Mouse (Mus musculus) frontal cortex, postnatal 36 days (tissue): ENCODE measurements around the gene Eps15l1.

Source experiments
- DNase-seq, 2 experiments: peaks; one replicate each; pipeline ENCODE4 v3.0.0; 2022; ENCODE audit warnings: low spot score in 2 of 2

Eps15l1 gene

DNA sequence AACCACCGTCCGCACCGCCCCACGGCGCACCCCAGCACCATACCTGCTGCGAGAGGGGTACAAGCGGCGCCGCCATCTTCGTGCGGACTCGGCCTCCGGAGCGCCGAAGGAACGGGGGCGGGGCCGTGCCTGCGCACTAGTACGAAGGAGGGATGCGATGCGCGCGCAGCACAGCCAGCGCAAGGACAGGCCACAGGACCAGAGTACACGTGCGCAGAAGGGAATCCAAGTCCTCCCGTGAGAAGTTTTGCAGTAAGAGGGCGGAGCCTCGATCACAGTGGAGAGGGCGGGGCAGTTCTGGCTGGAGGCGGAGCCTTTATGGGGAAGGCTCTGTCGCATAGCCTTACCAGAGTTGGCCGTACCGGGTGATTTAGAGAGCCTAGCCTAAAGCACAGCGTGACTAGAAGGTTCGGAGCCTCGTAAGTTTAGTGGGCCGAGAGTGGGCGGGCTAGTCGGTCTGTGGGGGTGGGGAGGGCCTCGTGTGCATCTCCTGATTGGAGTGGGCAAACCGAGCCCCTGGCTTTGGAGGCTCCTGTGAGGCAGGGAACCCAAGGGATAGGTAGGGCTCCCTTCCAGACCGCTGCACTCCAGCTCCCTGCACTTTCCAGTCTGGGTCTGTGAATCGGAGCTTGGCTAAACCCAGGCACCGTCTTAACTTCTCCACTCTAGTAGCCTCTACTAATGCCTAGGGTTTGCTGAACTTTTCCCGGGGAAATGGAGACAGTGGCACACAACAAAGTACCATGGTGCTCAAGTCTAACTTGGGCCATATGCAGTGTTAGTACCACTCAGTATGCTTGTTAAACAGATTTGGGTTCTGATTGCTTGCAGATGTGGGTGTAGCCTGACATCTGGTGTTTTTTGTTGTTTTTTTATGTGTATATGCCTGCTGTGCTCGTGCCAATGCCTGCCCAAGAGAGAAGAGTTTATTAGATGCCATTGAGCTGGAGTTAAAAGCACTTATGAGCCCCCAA is at the start of gene Eps15l1:
Eps15l1 (minus strand) TSS at position 99 of the 974 bp plus-strand sequence.
- DNase-seq, result peak; percentile 98 to 99

GRCm38 (mm10) chr8:72470684-72471083 is 49.4 kb upstream of the Eps15l1 start:
- DNase-seq, result no peak

DNA sequence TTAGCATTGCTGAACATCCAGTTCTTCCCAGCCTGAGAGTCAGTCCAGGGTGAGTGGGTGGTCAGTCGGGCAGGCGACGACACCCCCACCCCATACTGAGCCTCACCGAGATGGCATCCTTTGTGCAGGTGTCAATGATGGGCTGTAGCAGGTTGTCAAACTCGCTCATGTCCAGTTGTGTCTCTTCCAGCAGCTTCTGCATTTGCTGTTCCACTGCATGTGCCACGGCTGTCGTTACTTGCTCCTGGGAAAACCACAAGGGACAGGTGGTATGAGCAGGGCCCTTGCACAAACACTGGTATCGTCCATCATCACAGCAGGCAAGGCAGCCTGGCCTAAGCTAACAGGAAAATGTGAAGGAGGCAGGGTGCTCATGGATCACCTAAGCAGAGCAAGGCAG is 48.7 kb upstream of the Eps15l1 start:
- no peak for DNase-seq

DNA sequence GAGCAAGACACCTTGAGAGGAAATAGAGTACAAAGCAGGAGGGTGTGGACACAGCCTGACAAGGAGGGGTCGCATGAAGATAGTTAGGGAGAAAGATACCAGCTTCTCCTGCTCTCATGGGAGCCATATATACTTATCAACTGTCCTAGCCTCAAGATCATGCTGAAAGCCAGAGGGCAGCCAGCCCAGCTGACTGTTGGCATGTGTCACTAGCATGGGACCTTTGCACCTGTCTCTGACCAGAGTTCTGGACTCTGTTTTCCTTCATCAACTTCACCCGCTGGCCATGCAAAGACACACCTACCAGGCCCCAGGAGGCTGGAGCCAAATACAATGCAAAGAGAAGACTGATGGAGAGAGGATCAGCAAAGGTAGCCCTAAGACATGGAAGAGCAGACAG is 48.0 kb upstream of the Eps15l1 start:
- DNase-seq, result no peak

GRCm38 (mm10) chr8:72464211-72464610 is 43.0 kb upstream of the Eps15l1 start:
- no peak for DNase-seq

DNA sequence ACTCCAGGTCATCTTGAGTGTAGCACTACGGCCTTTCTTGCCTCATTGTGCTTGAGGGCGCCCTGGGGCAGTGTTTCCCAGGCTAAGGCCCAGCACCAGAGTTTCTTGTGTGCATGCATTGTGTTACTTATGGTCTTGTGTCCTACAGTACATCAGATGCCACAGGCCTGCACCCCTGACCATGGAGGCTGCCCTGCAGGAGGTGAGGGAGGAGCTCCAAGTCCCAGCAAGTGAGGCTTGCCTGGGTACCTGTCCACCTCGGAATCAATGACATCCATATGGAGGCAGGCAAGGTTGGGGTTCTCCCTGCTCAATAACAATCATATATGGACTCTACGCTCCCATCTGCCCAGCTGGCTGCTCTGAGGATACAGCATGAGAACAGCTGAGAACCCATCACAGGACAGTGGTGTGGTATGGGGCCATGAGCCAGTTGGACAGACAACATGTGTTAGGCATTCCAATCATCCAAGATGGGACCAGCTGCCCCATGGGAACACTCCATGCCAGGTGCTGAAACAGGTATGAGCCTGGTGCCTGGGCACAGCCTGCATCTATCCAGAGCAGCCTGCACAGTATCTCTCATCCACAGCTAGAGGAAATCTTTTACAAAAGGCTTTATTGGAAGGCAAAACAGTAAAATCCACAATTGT is 38.7 kb upstream of the Eps15l1 start:
- no peak for DNase-seq

DNA sequence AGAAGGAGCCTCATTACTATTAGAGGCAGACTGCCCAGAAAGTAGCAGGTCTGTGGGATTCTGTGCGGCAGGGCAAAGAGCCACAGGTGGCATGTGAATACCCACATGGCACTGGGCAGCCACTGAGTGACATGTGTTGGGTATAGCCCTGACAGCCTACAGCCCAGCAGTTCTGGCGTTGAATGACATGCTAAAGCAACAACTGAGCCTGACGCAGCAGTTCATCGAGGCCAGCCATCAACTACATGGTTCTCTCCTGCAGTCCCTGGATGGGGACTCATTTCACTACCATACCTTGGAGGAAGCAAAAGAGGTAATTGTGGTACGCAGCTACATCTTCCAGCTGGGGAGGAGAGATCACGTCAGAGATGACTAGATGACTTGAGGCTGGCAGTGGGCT is 37.2 kb upstream of the Eps15l1 start:
- no peak for DNase-seq

GRCm38 (mm10) chr8:72457806-72458205 is 36.5 kb upstream of the Eps15l1 start:
- no peak for DNase-seq

- DNase-seq, result no peak
Measured at GRCm38 (mm10) chr8:72455317-72455716, 34.1 kb upstream of the Eps15l1 start.

- no peak for DNase-seq
Measured at GRCm38 (mm10) chr8:72453904-72454303, 32.6 kb upstream of the Eps15l1 start.

DNA sequence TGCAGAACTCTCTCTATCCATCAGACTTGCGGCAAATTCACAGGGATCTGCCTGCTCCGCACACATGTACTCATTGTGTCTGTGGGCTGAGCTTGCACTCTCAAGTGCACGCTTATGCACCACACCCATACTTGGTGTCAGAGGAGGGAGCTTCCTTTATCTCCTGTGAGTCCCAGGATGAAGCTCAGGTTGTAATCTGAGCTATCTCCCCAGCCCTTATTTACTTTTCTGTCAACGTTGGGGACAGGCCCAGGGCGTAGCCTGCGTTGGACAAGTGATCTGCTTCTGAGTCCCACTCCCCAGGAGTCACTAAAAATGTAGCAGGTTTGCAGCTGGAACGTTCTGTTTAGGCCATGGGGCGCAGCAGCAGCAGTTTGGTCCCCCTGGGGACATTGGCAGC is 30.3 kb upstream of the Eps15l1 start:
- DNase-seq, result no peak

GRCm38 (mm10) chr8:72445071-72445470 is 23.8 kb upstream of the Eps15l1 start:
- DNase-seq, result no peak

DNA sequence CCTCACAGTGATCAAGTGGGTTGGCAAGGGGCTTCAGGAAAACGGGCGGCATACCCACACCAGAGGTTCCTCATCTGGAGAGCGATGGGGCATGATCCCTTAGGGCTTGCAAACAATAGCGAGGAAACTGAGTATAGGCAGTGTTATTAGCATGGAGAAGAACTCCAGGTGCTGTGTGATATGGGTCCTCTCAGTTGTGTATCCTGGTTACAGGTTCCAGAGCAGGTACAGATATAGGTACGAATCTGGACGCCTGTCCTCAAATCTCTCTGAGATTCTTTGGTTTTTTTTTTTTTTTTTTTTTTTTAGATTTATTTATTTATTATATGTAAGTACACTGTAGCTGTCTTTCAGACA is 22.7 kb upstream of the Eps15l1 start:
- no peak for DNase-seq

DNA sequence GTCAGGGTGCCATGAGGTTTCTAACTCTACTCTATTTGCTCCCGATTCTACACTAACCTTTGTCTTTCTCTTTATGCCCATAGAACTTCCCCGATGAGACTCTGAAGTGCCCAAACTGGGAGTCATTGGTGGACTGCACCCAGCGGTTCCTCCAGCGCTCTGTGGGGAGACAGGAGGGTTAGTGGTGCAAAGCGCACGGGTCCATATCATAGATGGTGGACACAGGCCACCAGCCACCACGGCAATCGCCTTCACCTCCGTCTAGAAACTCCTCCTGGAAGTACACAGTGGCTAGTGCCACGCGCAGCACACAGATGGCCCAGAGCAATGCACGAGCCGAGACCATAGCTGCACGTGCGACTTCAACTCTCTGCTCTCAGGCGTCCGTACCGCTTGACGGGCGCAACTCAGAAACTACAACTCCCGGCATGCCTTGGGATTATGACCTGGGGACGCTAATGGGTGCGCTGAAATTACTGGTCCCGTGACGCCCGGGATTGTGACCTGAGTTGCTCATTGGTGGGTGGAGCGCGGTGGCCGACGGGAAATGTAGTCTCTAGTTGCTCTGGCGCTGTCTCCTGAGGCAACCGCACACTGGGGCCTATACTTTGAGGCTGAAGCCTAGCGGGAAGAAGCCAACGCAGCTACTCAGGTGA is 22.2 kb upstream of the Eps15l1 start, which contains the start of the genes Calr3 and 1700030K09Rik:
Calr3 (minus strand) TSS at position 533 of the 656 bp plus-strand sequence.
1700030K09Rik (plus strand) TSS at position 543 of the 656 bp plus-strand sequence.
- peak; percentile 98 to 99 for DNase-seq

DNA sequence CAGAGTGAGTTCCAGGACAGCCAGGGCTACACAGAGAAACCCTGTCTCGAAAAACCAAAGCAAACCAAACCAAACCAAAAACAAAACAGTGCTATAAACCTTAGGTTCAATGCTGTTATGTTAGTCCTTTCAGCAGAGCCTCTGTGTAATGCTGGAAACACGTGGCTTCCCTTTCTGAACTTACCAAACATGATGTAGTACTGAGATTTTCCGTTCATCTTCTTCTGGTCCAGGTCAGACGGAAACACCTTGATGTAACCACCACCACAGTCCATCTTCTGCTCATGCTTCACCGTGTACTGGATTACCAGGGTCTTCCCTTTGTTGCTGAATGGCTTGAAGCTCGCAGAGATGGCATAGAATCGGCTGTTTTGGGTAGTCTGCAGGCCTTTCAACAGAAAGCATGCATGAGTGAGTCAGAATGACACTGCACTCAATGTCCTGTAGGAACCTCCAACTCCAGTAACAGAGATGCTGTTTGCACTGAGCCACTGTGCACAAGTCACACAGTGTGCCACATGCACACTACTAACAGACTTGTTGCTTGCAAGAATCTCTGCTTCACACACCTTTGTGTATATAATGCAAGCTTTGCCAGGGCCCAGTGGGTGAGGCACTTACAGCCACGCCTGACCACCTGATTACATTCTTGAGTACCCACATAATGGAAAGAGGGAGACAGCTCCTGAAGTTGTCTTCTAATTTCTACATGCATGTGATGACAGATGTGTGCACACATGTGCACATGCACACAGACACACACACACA is 17.2 kb upstream of the Eps15l1 start:
- no peak for DNase-seq

GRCm38 (mm10) chr8:72434952-72435351 is 13.7 kb upstream of the Eps15l1 start:
- DNase-seq, result no peak

DNA sequence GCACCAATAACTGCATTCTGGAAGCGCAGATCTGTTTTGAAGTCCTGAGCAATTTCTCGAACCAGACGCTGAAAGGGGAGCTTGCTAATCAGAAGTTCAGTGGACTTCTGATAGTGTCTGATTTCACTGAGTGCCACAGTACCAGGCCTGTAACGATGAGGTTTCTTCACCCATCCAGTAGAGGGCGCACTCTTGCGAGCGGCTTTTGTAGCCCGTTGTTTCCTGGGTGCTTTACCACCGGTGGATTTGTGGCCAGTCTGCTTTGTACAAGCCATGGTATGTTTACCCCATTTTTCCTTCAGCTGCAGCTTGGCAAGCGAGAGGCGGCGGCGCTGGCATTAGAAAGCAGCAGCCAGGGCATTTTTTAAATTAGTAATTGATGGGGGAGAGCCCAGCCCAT is 8.4 kb upstream of the Eps15l1 start:
- no peak for DNase-seq

GRCm38 (mm10) chr8:72422926-72423325 is 1.7 kb upstream of the Eps15l1 start:
- no peak for DNase-seq

- peak; percentile 21 to 40 for DNase-seq
Measured at GRCm38 (mm10) chr8:72420571-72421361, 494 bp downstream of the Eps15l1 start.

- DNase-seq, result no peak
Measured at GRCm38 (mm10) chr8:72418073-72418472, 3.2 kb downstream of the Eps15l1 start.

- no peak for DNase-seq
Measured at GRCm38 (mm10) chr8:72415252-72415651, 6.0 kb downstream of the Eps15l1 start.
